Mouse (Mus musculus) mesoderm, embryonic 11.5 days (tissue): Measurements from ENCODE around the gene Ptprb.

Experiments
- DNase-seq: peaks from one replicate; pipeline ENCODE4 v3.0.0-alpha.2; 2012; ENCODE audit warnings: low read depth, low spot score

Ptprb gene

DNA sequence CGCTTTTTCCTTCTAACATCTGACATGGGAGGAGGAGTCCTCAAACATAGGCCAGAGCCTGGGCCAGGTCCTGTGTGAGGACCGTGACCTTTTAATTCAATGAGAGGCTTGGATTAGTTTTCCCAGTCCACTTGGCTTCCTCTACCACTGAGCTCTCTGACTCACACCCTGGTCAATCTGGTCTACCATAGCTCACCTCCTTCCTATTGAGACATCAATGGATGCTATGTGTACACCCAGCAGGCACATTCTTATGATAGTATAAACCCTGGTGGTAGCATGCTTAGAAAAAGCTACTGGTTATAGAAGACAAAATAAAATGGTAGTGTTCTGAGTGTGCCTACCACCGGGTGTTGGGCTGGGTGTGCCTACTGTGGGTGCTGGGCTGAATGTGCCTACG lies 21.1 kb downstream of the Ptprb start:
- DNase-seq, result no peak

GRCm38 (mm10) chr10:116297854-116298253 lies 22.5 kb downstream of the Ptprb start:
- peak; percentile 43 for DNase-seq

- no peak for DNase-seq
These were observed 25.5 kb downstream of the Ptprb start for GRCm38 (mm10) chr10:116300824-116301223.

DNA sequence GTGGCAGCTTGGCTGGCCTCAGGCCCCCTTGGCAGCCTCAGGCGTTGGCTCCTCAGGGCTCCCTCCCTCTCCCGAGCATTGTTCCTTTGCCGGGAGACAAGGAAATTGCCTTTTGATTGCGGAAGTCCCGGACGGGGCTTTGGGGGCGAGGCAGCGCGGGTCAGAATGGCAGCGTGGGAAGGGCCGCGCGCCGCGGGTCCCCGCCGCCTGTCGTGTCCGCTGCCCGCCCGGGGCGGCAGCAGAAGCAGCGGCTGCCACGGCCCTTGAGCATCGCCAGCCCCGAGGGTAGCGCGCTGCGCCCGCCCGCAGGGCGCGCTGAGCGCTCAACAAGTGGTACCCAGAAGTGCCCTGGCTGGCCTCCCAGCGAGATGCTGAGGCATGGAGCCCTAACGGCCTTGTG lies 25.9 kb downstream of the Ptprb start:
- peak; percentile 54 for DNase-seq

DNA sequence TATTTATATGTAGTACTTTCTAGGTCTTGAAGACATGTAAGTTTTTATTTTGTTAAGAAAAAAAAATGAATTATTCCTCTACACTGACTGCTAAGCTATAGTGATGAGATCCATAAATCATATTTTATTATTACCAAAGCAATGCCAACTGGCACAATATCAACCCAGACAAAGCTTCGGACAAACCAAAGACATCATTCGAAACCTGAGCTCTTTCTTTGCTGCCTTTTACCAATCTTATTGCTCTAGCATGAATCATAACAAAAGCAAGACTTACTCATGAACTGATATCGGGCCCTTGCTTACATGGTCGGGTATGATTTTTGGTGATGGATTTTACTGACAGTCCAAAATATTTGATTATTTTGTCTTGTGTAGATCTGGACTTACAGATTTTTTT lies 29.0 kb downstream of the Ptprb start:
- no peak for DNase-seq

DNA sequence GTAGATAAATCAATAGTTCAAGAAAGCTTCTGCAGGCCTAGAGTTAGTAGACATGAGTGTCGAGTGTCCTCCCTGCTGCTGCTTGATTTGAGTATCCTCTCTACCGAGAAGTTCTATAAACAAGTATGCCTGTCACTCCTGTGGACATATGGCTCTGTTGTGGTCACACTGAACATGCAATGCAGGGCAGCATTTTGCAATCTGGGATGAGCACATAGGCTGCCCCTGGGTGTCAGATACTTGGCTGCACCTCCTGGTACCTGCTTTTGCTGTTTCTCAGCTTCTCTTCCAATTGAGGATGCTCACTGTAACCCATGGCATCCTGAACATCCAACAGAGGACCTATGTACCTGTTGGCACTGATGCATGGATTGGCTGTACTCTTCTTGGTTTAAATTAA lies 34.1 kb downstream of the Ptprb start:
- DNase-seq, result no peak

DNA sequence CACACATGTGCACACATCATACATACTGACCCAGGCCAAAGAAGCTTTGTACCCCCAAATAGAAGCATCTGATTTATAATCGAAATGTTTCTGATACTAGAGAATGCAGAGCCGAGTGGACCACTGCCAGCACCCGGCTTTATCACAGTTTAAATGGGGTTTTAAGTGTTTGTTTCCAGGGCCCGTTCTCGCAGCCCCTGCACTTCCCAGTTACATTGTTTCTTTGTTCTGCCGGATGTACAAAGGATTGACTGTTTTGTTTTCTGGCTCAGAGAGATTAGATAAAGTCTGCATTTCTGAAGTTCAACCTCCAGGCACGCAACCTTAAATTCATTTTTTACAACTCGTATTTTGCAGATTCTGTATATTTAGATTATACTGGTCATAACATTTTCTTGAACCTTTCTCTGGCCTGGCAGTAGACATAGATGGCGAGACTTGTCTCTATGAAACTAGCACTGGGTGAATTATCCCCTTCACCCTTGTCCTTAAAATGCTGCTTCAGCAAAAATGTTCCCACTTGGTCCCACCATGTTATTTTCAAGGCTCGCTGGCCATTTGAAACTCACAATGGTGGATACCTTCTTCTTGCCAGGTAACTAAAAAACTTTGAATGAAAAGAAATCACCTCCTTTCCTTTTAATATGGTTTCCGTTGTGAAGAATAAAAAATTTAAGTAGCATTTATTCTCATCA lies 35.3 kb downstream of the Ptprb start:
- no peak for DNase-seq

GRCm38 (mm10) chr10:116319246-116319645 lies 43.9 kb downstream of the Ptprb start:
- DNase-seq, result peak; percentile 83

GRCm38 (mm10) chr10:116329086-116329485 lies 53.8 kb downstream of the Ptprb start:
- no peak for DNase-seq

- DNase-seq, result peak; percentile 87
These were observed 55.1 kb downstream of the Ptprb start for GRCm38 (mm10) chr10:116330458-116330857.

DNA sequence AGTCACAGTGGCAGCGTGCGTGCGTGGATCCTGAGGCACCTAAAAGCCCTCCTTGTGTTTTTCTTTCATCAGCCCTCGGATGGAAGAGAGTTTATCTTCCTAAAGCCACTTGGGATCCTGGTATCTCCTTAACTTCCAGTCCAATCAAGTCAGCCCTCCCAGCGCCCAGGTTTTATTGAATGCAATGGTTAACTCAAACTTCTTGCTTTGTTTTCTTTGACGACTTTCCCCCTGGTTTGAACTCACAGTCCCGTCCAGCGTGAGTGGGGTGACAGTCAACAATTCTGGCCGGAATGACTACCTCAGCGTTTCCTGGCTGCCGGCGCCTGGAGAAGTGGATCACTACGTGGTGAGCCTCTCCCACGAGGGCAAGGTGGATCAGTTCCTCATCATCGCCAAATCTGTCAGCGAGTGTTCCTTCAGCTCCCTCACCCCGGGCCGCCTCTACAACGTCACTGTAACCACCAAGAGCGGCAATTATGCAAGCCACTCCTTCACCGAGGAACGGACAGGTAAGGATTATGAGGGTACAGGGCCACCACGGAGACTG lies 55.7 kb downstream of the Ptprb start:
- DNase-seq, result no peak

- no peak for DNase-seq
These were observed 58.3 kb downstream of the Ptprb start for GRCm38 (mm10) chr10:116333666-116334065.

- DNase-seq, result no peak
These were observed 58.8 kb downstream of the Ptprb start for GRCm38 (mm10) chr10:116334120-116334519.

DNA sequence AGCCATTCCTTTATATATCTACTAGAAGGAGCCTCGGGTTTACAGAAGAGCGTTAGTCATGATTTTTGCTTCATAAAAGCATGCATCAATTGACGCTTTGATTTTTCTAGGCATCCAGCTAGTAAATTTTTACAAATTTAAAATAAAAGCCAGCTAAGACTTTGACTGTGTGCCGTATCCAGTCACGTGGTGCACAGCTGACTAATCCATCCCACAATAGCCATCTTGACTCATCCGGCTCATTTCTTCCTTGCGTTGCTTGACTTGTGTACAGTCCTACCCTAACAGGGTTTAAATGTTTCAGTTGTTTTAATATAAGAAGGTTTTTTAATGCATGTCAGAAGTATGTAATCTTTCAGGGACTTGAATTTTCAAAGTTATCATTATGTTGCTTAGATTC lies 60.0 kb downstream of the Ptprb start:
- no peak for DNase-seq

- no peak for DNase-seq
These were observed 65.9 kb downstream of the Ptprb start for GRCm38 (mm10) chr10:116341194-116341593.

DNA sequence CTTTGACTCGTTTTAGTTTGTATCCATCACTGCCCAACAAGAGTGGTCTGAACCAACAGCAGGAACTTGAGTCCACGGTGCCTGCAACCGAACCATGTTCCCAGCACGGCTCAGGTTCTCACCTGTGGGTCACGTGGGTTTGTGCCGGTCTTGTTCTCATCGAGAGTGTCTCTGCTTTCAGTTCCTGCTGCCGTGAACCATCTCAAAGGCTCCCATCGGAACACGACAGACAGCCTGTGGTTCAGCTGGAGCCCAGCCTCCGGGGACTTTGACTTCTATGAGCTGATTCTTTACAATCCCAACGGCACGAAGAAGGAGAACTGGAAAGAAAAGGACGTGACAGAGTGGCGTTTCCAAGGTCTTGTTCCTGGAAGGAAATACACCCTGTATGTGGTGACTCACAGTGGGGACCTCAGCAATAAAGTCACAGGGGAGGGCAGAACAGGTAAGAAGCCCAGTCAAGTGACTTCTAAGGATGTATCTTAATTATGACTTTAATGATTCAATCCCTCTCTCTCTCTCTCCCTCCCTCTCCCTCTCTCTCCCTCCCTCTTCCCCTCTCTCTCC lies 71.4 kb downstream of the Ptprb start:
- DNase-seq, result no peak

- DNase-seq, result no peak
These were observed 73.7 kb downstream of the Ptprb start for GRCm38 (mm10) chr10:116349004-116349403.

- DNase-seq, result peak; percentile 23
These were observed 75.2 kb downstream of the Ptprb start for GRCm38 (mm10) chr10:116350532-116350931.

DNA sequence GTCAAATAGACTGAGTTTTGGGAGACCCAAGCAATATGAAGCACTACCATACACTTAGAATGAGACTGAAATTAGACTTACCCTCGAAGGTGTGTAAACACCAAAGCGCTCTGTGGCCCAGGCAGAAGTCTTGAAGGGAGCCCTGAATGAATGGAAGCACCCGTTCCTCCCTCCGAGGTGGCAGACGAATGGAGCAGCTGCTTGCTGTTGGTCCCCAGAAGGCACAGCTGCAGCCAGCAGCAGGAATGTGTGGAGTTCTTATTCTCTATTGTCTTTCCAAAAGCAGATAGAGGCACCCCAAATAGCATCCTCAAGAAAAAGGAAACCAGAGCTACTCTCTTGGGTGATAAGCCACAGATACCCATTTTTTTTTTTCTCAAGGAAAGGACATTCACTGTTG lies 79.0 kb downstream of the Ptprb start:
- no peak for DNase-seq

DNA sequence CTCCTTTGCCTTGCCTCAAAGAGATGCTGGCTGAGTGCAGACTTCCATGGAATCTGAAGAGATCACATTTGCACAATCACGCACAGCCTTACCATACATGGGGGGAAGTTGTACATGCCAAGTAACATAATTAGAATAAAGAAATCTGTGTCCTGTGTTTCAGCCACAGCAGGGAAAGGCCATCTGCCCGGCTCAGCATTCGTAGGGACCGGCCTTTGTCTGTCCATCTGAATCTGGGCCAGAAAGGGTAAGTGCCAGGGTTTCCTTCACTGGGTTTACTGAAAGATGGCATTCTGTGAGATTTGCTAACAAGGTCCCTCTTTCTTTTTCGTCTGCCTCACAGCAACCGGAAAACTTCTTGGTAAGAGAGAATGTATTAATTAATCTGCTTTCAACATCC lies 86.9 kb downstream of the Ptprb start:
- no peak for DNase-seq

- DNase-seq, result no peak
These were observed 87.3 kb downstream of the Ptprb start for GRCm38 (mm10) chr10:116362645-116363044.

- no peak for DNase-seq
These were observed 89.4 kb downstream of the Ptprb start for GRCm38 (mm10) chr10:116364759-116365158.

- DNase-seq, result peak; percentile 68
These were observed 95.8 kb downstream of the Ptprb start for GRCm38 (mm10) chr10:116370991-116371725.
